Mouse (Mus musculus) megakaryocyte-erythroid progenitor cell, adult 5-6 weeks (primary cell): Measurements from ENCODE around the gene Kras. TPM values are rescaled to one million over a fixed set of nuclear protein-coding genes. Genes with fewer than 3 reads are reported as not detected.

Experiments used
- ATAC-seq: replicated peaks from 2 replicates; pipeline ENCODE4 v1.8.0; 2016; ENCODE audit warnings: mild to moderate bottlenecking, inconsistent platforms; ENCODE audit not compliant: severe bottlenecking, poor library complexity, low FRiP score, low TSS enrichment
- total RNA-seq, 2 experiments: library from RNA; stranded (forward) in 1 of 2; stranded (reverse) in 1 of 2; fragments of 200-1000, 215-1000 nt in 1 of 2; fragments of >200 nt in 1 of 2; fragmentation: Nextera tagmentation in 1 of 2; gene quantifications; 2 replicates each; pipeline ENCODE4 v1.2.3; 2014 to 2017

Kras gene
- total RNA-seq, 2 experiments from 2014 or later = 28.0 to 36.8 TPM

GRCm38 (mm10) chr6:145202432-145203125 lies 47.5 kb downstream of the Kras start:
- no peak for ATAC-seq

- ATAC-seq = no peak
Observed at GRCm38 (mm10) chr6:145197949-145198686, 51.9 kb downstream of the Kras start.

DNA sequence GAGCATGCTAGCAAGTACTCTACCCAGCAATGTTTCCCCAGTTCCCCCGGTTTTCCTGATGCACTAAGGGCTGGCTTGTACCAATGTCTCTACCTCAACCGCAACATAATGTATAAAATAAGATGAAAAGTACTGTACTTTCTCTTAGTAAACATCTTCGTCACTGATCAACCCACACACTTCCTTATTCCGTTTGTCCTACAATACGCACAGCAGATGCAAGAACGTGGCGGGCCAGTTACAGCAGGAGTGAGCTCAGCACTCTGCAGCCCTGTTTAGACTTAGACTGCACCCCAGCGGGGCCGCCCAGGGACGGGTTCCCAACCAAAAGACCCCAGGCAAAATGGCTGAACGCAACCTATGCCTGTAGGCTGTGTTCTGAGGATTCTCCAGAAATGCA lies 56.6 kb downstream of the Kras start:
- ATAC-seq = 0 out of 2 replicates have a peak, but pooled peaks have one; percentile 56

GRCm38 (mm10) chr6:145193038-145193437 lies 57.0 kb downstream of the Kras start:
- no peak for ATAC-seq

DNA sequence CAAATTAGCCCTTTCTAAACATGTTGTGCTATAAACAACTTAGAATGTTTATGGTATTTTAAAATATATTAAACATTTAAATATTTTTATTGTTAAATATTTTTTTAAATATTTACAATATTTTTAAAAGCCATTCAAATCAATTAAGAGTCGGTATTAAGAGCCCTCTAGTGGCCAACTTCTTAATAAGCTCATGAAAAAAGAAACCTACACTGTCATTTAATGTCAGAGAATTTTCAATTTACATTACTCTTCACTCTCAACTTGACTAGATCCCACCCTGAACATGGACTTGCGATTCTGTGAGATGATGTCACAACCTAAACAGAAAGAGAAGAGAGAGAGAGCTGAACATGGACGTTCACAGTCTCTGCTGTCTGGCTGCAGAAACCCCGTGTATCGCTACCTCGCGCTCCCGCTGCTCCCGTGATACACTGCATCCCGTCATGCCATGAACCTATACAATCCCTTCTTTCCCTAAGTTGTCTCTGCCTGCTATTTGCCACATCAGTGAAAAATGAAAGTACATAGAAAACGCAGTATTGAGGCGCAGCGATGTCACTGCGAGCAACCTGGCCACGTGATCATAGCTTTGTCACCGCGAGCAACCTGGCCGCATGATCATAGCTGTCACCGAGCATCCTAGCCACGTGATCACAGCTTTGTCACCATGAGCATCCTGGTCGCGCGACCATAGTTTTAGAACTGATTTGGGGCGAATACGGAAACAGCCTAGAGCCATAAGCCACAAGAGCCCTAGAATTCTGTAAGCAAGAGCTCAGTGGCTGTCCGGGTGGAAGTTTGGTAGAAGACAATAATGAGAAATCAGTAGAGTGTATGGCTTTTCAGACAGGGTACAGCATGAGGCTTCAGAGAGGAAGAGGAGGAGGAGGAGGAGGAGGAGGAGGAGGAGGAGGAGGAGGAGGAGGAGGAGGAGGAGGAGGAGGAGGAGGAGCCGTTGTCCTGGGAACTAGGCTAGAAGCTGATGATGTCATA lies 62.6 kb downstream of the Kras start:
- peak; percentile 68 for ATAC-seq

- ATAC-seq = no peak
Observed at GRCm38 (mm10) chr6:145186096-145186495, 63.9 kb downstream of the Kras start.

- ATAC-seq = no peak
Observed at GRCm38 (mm10) chr6:145182044-145182443, 68.0 kb downstream of the Kras start.

DNA sequence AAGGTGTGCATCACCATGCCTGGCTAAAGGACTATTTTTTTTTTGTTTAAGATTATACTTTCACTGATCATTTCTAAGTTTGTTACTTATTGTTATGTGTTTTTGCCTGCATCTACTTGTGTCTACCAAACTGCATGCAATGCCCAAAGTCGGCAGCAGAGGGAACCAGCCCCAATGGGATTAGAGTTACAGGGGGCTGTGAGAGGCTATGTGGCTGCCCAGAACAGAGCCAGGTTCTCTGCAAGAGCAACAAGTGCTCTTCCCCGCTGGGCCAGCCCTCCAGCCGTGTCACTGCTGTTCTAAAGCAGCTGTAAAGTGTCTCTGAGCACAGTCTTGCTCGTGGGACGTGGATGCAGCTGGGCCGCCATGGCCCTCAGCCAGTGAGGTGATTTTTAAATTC lies 70.4 kb downstream of the Kras start:
- peak; percentile 85 for ATAC-seq

GRCm38 (mm10) chr6:145176474-145176873 lies 73.6 kb downstream of the Kras start:
- no peak for ATAC-seq

GRCm38 (mm10) chr6:145175571-145175981 lies 74.5 kb downstream of the Kras start:
- no peak for ATAC-seq

DNA sequence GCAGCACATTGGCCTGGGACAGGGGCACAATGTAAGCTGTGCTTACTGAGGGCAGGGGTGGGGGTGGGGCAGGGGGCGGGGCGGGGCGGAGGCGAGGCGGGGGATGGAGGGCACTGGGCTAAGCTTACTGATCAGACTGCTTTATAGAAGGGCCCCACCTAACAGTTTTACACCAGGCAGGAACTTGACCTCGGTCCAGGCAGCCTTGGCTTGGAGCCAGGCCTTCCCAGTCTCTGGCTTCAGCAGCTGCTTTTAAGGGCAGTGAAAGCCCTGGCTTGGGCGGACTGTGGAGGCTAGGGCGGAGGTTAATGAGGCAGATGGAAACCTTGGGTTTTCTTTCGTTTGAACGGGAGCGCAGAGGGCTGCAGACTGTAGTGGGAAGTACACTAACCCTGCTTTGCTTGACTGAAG lies 76.3 kb downstream of the Kras start:
- no peak for ATAC-seq

DNA sequence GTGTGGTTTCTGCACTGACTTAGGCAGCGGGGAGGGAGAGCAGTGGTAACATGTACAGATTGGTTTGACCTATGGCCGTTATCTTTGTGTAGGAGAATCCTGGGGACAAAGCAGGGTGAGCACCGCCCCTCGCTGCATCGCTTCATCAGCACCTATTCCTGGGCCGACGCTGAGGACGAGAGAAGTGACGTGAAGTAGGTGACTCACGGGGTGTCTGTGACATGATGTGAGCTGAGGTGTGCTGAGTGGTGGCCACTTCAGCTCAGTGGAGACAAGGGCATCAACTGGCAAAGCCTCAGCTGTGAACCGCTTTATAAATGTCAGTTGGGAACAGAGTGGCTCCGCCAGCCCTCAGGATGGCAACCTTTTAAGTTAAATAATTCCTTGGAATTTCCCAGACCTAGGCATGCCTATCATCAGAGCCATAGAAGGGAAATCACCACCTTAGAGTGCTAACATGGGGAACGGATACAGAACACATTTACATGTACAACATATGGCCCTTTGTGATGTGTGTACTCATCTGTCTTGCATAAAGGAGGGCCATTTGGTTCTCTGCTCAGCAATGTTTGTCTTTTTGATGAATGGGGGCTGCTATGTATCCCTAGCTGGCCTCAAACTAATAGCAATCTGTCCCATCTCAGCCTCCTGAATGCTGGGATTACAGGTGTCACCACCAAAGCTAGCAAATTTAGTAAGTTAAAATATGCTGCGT lies 78.0 kb downstream of the Kras start:
- no peak for ATAC-seq

Other genes with a start within 250 kb of the Kras start
- 2.7 TPM in 1 of 2 replicates, not detected in the other for gene Bcat1, start 174.1 kb downstream of the Kras start, total RNA-seq (2014; fragmentation: Nextera tagmentation)
- gene Bcat1, start 174.1 kb downstream of the Kras start, total RNA-seq (2017) = 0.47 TPM in 1 of 2 replicates, not detected in the other
- gene Lrmp, start 134.6 kb downstream of the Kras start, total RNA-seq (2014; fragmentation: Nextera tagmentation) = 45.0 and 67.3 TPM in 2 replicates
- 45.7 and 47.6 TPM in 2 replicates for gene Lrmp, start 134.6 kb downstream of the Kras start, total RNA-seq (2017)
- 0.47 and 0.63 TPM in 2 replicates for gene Casc1, start 39.2 kb downstream of the Kras start, total RNA-seq (2014; fragmentation: Nextera tagmentation)
- gene Casc1, start 39.2 kb downstream of the Kras start, total RNA-seq (2017) = 0.08 and 2.6 TPM in 2 replicates
- gene Etfrf1, start 39.1 kb downstream of the Kras start, total RNA-seq (2014; fragmentation: Nextera tagmentation) = 13.1 and 27.7 TPM in 2 replicates
- 10.7 and 35.6 TPM in 2 replicates for gene Etfrf1, start 39.1 kb downstream of the Kras start, total RNA-seq (2017)